Mouse (Mus musculus) lung, postnatal 14 days (tissue): ENCODE data around the gene Rhox4a2.
"Not testable (repeated sequence)": the region's sequence is repeated elsewhere in the genome, so short reads cannot be mapped to it uniquely, and the experiment has no call there.

ENCODE experiments used
- DNase-seq: peaks from one replicate; pipeline ENCODE4 v3.0.0; 2021

The Rhox4a2 gene

GRCm38 (mm10) chrX:37390548-37390947 lies at the start of gene Rhox4a2:
TSS of gene Rhox4a2 (plus strand) at chrX:37390848.
- DNase-seq: not testable (repeated sequence)

- not testable (repeated sequence) for DNase-seq
Measured at GRCm38 (mm10) chrX:37379728-37380127, 10.9 kb upstream of the Rhox4a2 start, which contains the start of gene Rhox3a2. TSS of gene Rhox3a2 (plus strand) at chrX:37380028.

- DNase-seq: not testable (repeated sequence)
Measured at GRCm38 (mm10) chrX:37411767-37412166, 21.1 kb downstream of the Rhox4a2 start, which contains the start of gene Rhox2b. TSS of gene Rhox2b (plus strand) at chrX:37412067.

GRCm38 (mm10) chrX:37432194-37432593 lies 41.5 kb downstream of the Rhox4a2 start, which contains the start of gene Rhox4b:
TSS of gene Rhox4b (plus strand) at chrX:37432494.
- not testable (repeated sequence) for DNase-seq
